Mouse (Mus musculus) thymus, adult 2 months (tissue): ENCODE results near the gene Sema4g.

Source experiments
- CTCF ChIP-seq: fragments of 200-500 bp; IDR thresholded peaks from 2 replicates; pipeline ENCODE4 v1.5.1; 2012; ENCODE audit warnings: mild to moderate bottlenecking, control low read depth, low read length, moderate library complexity, borderline replicate concordance; ENCODE audit not compliant: control insufficient read depth, poor library complexity, insufficient read depth; ENCODE audit errors: extremely low read depth
- POLR2A ChIP-seq: fragments of 200-500 bp; IDR thresholded peaks from 2 replicates; pipeline ENCODE4 v1.6.1; 2012; ENCODE audit warnings: mild to moderate bottlenecking, low read length, control low read depth, moderate library complexity; ENCODE audit not compliant: control insufficient read depth, poor library complexity, insufficient read depth; ENCODE audit errors: extremely low read depth

GRCm38 (mm10) chr19:45013581-45014225 lies 24.8 kb downstream of the Sema4g start:
- TF ChIP-seq CTCF (no peak), POLR2A (no peak)
